Comparison of ENCODE assay signal across 8 mouse cellular contexts in the genomic region with DNA sequence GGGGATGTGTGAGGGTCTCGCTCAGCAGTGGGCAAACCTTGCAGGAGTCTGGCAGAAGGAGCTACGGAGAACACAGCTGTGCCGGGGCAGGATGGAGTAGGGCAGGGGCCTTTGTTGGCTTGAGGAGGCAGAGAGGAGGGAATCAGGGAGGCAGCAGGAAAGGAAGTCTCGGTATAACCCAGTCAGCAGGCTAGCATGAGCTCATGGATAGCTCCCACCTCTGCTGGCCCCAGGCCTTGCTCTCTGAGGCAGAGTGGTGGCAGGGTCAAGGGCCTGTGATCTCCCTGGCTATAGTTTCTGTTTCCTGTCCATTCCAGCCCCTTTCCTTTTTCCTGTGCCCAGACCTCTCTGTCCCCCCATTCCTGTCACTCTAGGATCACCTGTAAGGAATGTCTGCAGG. TPM values are rescaled to one million over a fixed set of nuclear protein-coding genes. Genes with fewer than 3 reads are reported as not detected.
A peak's percentile ranks its signal among the peaks of the same experiment; 100 is the strongest.
DNase-seq lines count a peak whose midpoint lies in the region; ATAC-seq and TF ChIP-seq lines count a peak whose summit lies in the region.

No protein-coding gene starts in this region.

- peak overlapping the region; percentile 53 for H3K9ac ChIP-seq in heart, embryonic 12.5 days
- 0 out of 2 replicates have a peak overlapping the region, but pooled peaks have one; percentile 13 for H3K9ac ChIP-seq in midbrain, postnatal 0 days (replicated peaks; ENCODE audit: low read length, poor library complexity, severe bottlenecking)
- H3K9ac ChIP-seq in midbrain, embryonic 14.5 days (replicated peaks; ENCODE audit: low read length), result no peak overlapping the region; the same call in 1 of the 2 replicates
- H3K9ac ChIP-seq in hindbrain, embryonic 16.5 days (ENCODE audit: low read depth, low read length), result no peak overlapping the region
- H3K9ac ChIP-seq in stomach, embryonic 16.5 days (ENCODE audit: low read length), result peak overlapping the region; percentile 43; the same call in 1 of the 2 replicates

- no peaks in the 10 kb centered on the region for H3K27me3 ChIP-seq in heart, embryonic 12.5 days (replicated peaks)
- no peaks in the 10 kb centered on the region for H3K27me3 ChIP-seq in midbrain, postnatal 0 days (ENCODE audit: insufficient read depth, low read length)
- H3K27me3 ChIP-seq in midbrain, embryonic 14.5 days (ENCODE audit: control insufficient read depth, insufficient read depth, low read length), result no peaks in the 10 kb centered on the region
- H3K27me3 ChIP-seq in hindbrain, embryonic 16.5 days (replicated peaks; ENCODE audit: control insufficient read depth, insufficient read depth, low read length), result no peaks in the 10 kb centered on the region
- H3K27me3 ChIP-seq in stomach, embryonic 16.5 days (ENCODE audit: control insufficient read depth, insufficient read depth, low read length), result no peaks in the 10 kb centered on the region

- peak overlapping the region; percentile 65 for H3K27ac ChIP-seq in heart, embryonic 12.5 days (ENCODE audit: poor library complexity, severe bottlenecking)
- H3K27ac ChIP-seq in midbrain, postnatal 0 days (ENCODE audit: low read depth, low read length), result no peak overlapping the region
- no peak overlapping the region for H3K27ac ChIP-seq in midbrain, embryonic 14.5 days (replicated peaks; ENCODE audit: low read depth, low read length)
- H3K27ac ChIP-seq in hindbrain, embryonic 16.5 days (ENCODE audit: low read depth, low read length), result peak overlapping the region; percentile 20; the same call in 1 of the 2 replicates
- H3K27ac ChIP-seq in stomach, embryonic 16.5 days (ENCODE audit: low read length), result peak overlapping the region; percentile 55

- no peak overlapping the region for H3K4me3 ChIP-seq in heart, embryonic 12.5 days
- H3K4me3 ChIP-seq in midbrain, postnatal 0 days (ENCODE audit: low read depth, low read length), result no peak overlapping the region
- H3K4me3 ChIP-seq in midbrain, embryonic 14.5 days (replicated peaks; ENCODE audit: low read depth, low read length), result no peak overlapping the region
- no peak overlapping the region for H3K4me3 ChIP-seq in hindbrain, embryonic 16.5 days (ENCODE audit: low read length)
- H3K4me3 ChIP-seq in stomach, embryonic 16.5 days (replicated peaks; ENCODE audit: low read length), result no peak overlapping the region

- no peak for DNase-seq in heart, postnatal 25 days (ENCODE audit: low spot score)
- no peak for DNase-seq in midbrain, postnatal 0 days (ENCODE audit: low spot score)
- no peak for DNase-seq in midbrain, embryonic 14.5 days
- DNase-seq in right cerebral cortex, adult 18-20 months, result no peak
- DNase-seq in gastrocnemius, adult 8-10 months (ENCODE audit: low spot score in 2 of 2), result no peak

- TF ChIP-seq CTCF in midbrain, postnatal 0 days (IDR thresholded peaks at IDR 0.05), result no peak

- no peaks in the 10 kb centered on the region for H3K9me3 ChIP-seq in heart, embryonic 12.5 days (replicated peaks)
- no peaks in the 10 kb centered on the region for H3K9me3 ChIP-seq in midbrain, postnatal 0 days (ENCODE audit: low read length)
- no peaks in the 10 kb centered on the region for H3K9me3 ChIP-seq in midbrain, embryonic 14.5 days (ENCODE audit: control insufficient read depth, low read length)
- no peaks in the 10 kb centered on the region for H3K9me3 ChIP-seq in hindbrain, embryonic 16.5 days (ENCODE audit: control insufficient read depth, low read length)
- no peaks in the 10 kb centered on the region for H3K9me3 ChIP-seq in stomach, embryonic 16.5 days (replicated peaks; ENCODE audit: control insufficient read depth, low read length)

- H3K4me2 ChIP-seq in heart, embryonic 12.5 days, result peak overlapping the region; percentile 41
- H3K4me2 ChIP-seq in midbrain, postnatal 0 days (ENCODE audit: low read depth, low read length, poor library complexity, severe bottlenecking), result no peak overlapping the region
- no peak overlapping the region for H3K4me2 ChIP-seq in midbrain, embryonic 14.5 days (ENCODE audit: low read length)
- no peak overlapping the region for H3K4me2 ChIP-seq in hindbrain, embryonic 16.5 days (ENCODE audit: low read length)
- no peak overlapping the region for H3K4me2 ChIP-seq in stomach, embryonic 16.5 days (ENCODE audit: low read depth, low read length)

- H3K4me1 ChIP-seq in heart, embryonic 12.5 days (replicated peaks), result peaks cover 75% of the 10 kb centered on the region
- H3K4me1 ChIP-seq in midbrain, postnatal 0 days (ENCODE audit: insufficient read depth, low read length), result no peaks in the 10 kb centered on the region
- H3K4me1 ChIP-seq in midbrain, embryonic 14.5 days (ENCODE audit: control insufficient read depth, insufficient read depth, low read length), result no peaks in the 10 kb centered on the region
- H3K4me1 ChIP-seq in hindbrain, embryonic 16.5 days (ENCODE audit: control insufficient read depth, insufficient read depth, low read depth, low read length), result peaks cover 23% of the 10 kb centered on the region
- peaks cover 40% of the 10 kb centered on the region for H3K4me1 ChIP-seq in stomach, embryonic 16.5 days (ENCODE audit: control insufficient read depth, insufficient read depth, low read length)

- 60% methylated on average over 4 of the region's 4 CpGs for WGBS in heart, embryonic 12.5 days
- WGBS in midbrain, postnatal 0 days, result 65% methylated on average over 4 of the region's 4 CpGs
- 81% methylated on average over 4 of the region's 4 CpGs for WGBS in midbrain, embryonic 14.5 days
- 66% methylated on average over 4 of the region's 4 CpGs for WGBS in hindbrain, embryonic 16.5 days
- 60% methylated on average over 4 of the region's 4 CpGs for WGBS in stomach, embryonic 16.5 days

- peaks cover 21% of the 10 kb centered on the region for H3K36me3 ChIP-seq in heart, embryonic 12.5 days
- peaks cover 13% of the 10 kb centered on the region for H3K36me3 ChIP-seq in midbrain, postnatal 0 days (ENCODE audit: insufficient read depth, low read length)
- peaks cover 17% of the 10 kb centered on the region for H3K36me3 ChIP-seq in midbrain, embryonic 14.5 days (ENCODE audit: control insufficient read depth, insufficient read depth, low read length)
- peaks cover 10% of the 10 kb centered on the region for H3K36me3 ChIP-seq in hindbrain, embryonic 16.5 days (ENCODE audit: control insufficient read depth, insufficient read depth, low read length)
- 0 out of 2 replicates have a peak, but pooled peaks cover 5% of the 10 kb centered on the region for H3K36me3 ChIP-seq in stomach, embryonic 16.5 days (ENCODE audit: control insufficient read depth, insufficient read depth, low read length)

- intact Hi-C loops in heart, postnatal 25 days (cut with DNase I), result no loop called here

- 0 out of 2 replicates have a peak, but pooled peaks have one; percentile 22 for ATAC-seq in heart, embryonic 12.5 days (ENCODE audit: insufficient number of reproducible peaks, low FRiP score)
- ATAC-seq in midbrain, postnatal 0 days (ENCODE audit: low FRiP score), result no peak
- no peak for ATAC-seq in midbrain, embryonic 14.5 days (ENCODE audit: low FRiP score, low TSS enrichment)
- no peak for ATAC-seq in hindbrain, embryonic 16.5 days
- ATAC-seq in stomach, embryonic 16.5 days (ENCODE audit: insufficient read depth, low FRiP score), result no peak

RNA-seq across cellular contexts. Expression of a gene that starts 9.5 kb away (rescaled TPM):
- 41.1 and 43.4 TPM in 2 replicates for polyA plus RNA-seq in heart, embryonic 12.5 days (2016; fragmentation: Nextera tagmentation; extraction: Ambion mirVana)
- total RNA-seq in heart, postnatal 25 days (2021), result 10 to 100 TPM; 30.0 to 33.7 TPM
- total RNA-seq in midbrain, postnatal 0 days (2014; rRNA removed), result 248 and 256 TPM in 2 replicates
- polyA plus RNA-seq in midbrain, postnatal 0 days (2015; fragmentation: Nextera tagmentation; extraction: Ambion mirVana), result 125 and 129 TPM in 2 replicates
- polyA plus RNA-seq in midbrain, embryonic 14.5 days (2014; fragmentation: Nextera tagmentation; extraction: Ambion mirVana), result 102 and 132 TPM in 2 replicates
- 128 and 144 TPM in 2 replicates for polyA plus RNA-seq in hindbrain, embryonic 16.5 days (2015; fragmentation: Nextera tagmentation; extraction: Ambion mirVana)
- 40.8 and 41.8 TPM in 2 replicates for polyA plus RNA-seq in stomach, embryonic 16.5 days (2015; fragmentation: Nextera tagmentation; extraction: Ambion mirVana)
- total RNA-seq in gastrocnemius, adult 8-10 months (2022), result 10 to 100 TPM; 18.5 to 22.8 (median 21.9) TPM

RNA-seq across cellular contexts. Expression of a gene that starts 10.9 kb away (rescaled TPM):
- 1.7 and 2.3 TPM in 2 replicates for polyA plus RNA-seq in heart, embryonic 12.5 days (2016; fragmentation: Nextera tagmentation; extraction: Ambion mirVana)
- total RNA-seq in heart, postnatal 25 days (2021), result not detected
- 6.5 and 9.2 TPM in 2 replicates for total RNA-seq in midbrain, postnatal 0 days (2014; rRNA removed)
- polyA plus RNA-seq in midbrain, postnatal 0 days (2015; fragmentation: Nextera tagmentation; extraction: Ambion mirVana), result 5.1 and 6.3 TPM in 2 replicates
- polyA plus RNA-seq in midbrain, embryonic 14.5 days (2014; fragmentation: Nextera tagmentation; extraction: Ambion mirVana), result 4.4 and 5.7 TPM in 2 replicates
- polyA plus RNA-seq in hindbrain, embryonic 16.5 days (2015; fragmentation: Nextera tagmentation; extraction: Ambion mirVana), result 5.3 and 6.4 TPM in 2 replicates
- polyA plus RNA-seq in stomach, embryonic 16.5 days (2015; fragmentation: Nextera tagmentation; extraction: Ambion mirVana), result 29.1 and 35.7 TPM in 2 replicates
- total RNA-seq in gastrocnemius, adult 8-10 months (2022), result not detected

RNA-seq across cellular contexts. Expression of a gene that starts 18.6 kb away (rescaled TPM):
- polyA plus RNA-seq in heart, embryonic 12.5 days (2016; fragmentation: Nextera tagmentation; extraction: Ambion mirVana), result 37.3 and 40.3 TPM in 2 replicates
- 10 to 100 TPM; 13.5 to 16.6 TPM for total RNA-seq in heart, postnatal 25 days (2021)
- total RNA-seq in midbrain, postnatal 0 days (2014; rRNA removed), result 19.5 and 22.7 TPM in 2 replicates
- 18.4 and 20.2 TPM in 2 replicates for polyA plus RNA-seq in midbrain, postnatal 0 days (2015; fragmentation: Nextera tagmentation; extraction: Ambion mirVana)
- 22.6 and 22.8 TPM in 2 replicates for polyA plus RNA-seq in midbrain, embryonic 14.5 days (2014; fragmentation: Nextera tagmentation; extraction: Ambion mirVana)
- polyA plus RNA-seq in hindbrain, embryonic 16.5 days (2015; fragmentation: Nextera tagmentation; extraction: Ambion mirVana), result 26.3 and 30.6 TPM in 2 replicates
- 22.4 and 26.7 TPM in 2 replicates for polyA plus RNA-seq in stomach, embryonic 16.5 days (2015; fragmentation: Nextera tagmentation; extraction: Ambion mirVana)
- 10 to 100 TPM in 1 of 4 experiments, 1 to 10 TPM in 3; 9.4 to 11.3 (median 9.8) TPM for total RNA-seq in gastrocnemius, adult 8-10 months (2022)

RNA-seq across cellular contexts. Expression of a gene that starts 26.2 kb away (rescaled TPM):
- 13.4 TPM in 2 replicates for polyA plus RNA-seq in heart, embryonic 12.5 days (2016; fragmentation: Nextera tagmentation; extraction: Ambion mirVana)
- 1 to 10 TPM; 4.8 to 5.7 TPM for total RNA-seq in heart, postnatal 25 days (2021)
- 4.3 and 7.0 TPM in 2 replicates for total RNA-seq in midbrain, postnatal 0 days (2014; rRNA removed)
- polyA plus RNA-seq in midbrain, postnatal 0 days (2015; fragmentation: Nextera tagmentation; extraction: Ambion mirVana), result 3.8 and 4.7 TPM in 2 replicates
- 2.9 and 3.7 TPM in 2 replicates for polyA plus RNA-seq in midbrain, embryonic 14.5 days (2014; fragmentation: Nextera tagmentation; extraction: Ambion mirVana)
- polyA plus RNA-seq in hindbrain, embryonic 16.5 days (2015; fragmentation: Nextera tagmentation; extraction: Ambion mirVana), result 5.4 and 6.3 TPM in 2 replicates
- 28.1 and 31.5 TPM in 2 replicates for polyA plus RNA-seq in stomach, embryonic 16.5 days (2015; fragmentation: Nextera tagmentation; extraction: Ambion mirVana)
- total RNA-seq in gastrocnemius, adult 8-10 months (2022), result under 1 TPM; 0.12 to 0.36 (median 0.19) TPM

RNA-seq across cellular contexts. Expression of a gene that starts 35.5 kb away (rescaled TPM):
- polyA plus RNA-seq in heart, embryonic 12.5 days (2016; fragmentation: Nextera tagmentation; extraction: Ambion mirVana), result 43.3 and 46.1 TPM in 2 replicates
- total RNA-seq in heart, postnatal 25 days (2021), result 100 to 1,000 TPM in 1 of 2 experiments, 10 to 100 TPM in 1; 98.4 to 123 TPM
- total RNA-seq in midbrain, postnatal 0 days (2014; rRNA removed), result 45.0 and 64.8 TPM in 2 replicates
- polyA plus RNA-seq in midbrain, postnatal 0 days (2015; fragmentation: Nextera tagmentation; extraction: Ambion mirVana), result 25.0 and 25.2 TPM in 2 replicates
- 25.1 and 27.5 TPM in 2 replicates for polyA plus RNA-seq in midbrain, embryonic 14.5 days (2014; fragmentation: Nextera tagmentation; extraction: Ambion mirVana)
- 39.2 and 41.8 TPM in 2 replicates for polyA plus RNA-seq in hindbrain, embryonic 16.5 days (2015; fragmentation: Nextera tagmentation; extraction: Ambion mirVana)
- 61.6 and 66.9 TPM in 2 replicates for polyA plus RNA-seq in stomach, embryonic 16.5 days (2015; fragmentation: Nextera tagmentation; extraction: Ambion mirVana)
- 100 to 1,000 TPM in 2 of 4 experiments, 10 to 100 TPM in 2; 94.6 to 106 (median 98.8) TPM for total RNA-seq in gastrocnemius, adult 8-10 months (2022)

Comparison
In these comparisons a context has a peak if more than half of its experiments do, and no peak if none do; other contexts are left out.
1. H3K9ac ChIP-seq: peak in heart, embryonic 12.5 days (single experiment), midbrain, postnatal 0 days (single experiment) and stomach, embryonic 16.5 days (single experiment); none in midbrain, embryonic 14.5 days (single experiment) and hindbrain, embryonic 16.5 days (single experiment).
2. H3K27ac ChIP-seq: peak in heart, embryonic 12.5 days (single experiment), hindbrain, embryonic 16.5 days (single experiment) and stomach, embryonic 16.5 days (single experiment); none in midbrain, postnatal 0 days (single experiment) and midbrain, embryonic 14.5 days (single experiment).